11 mouse cellular contexts compared by ENCODE assay signal in the genomic region with DNA sequence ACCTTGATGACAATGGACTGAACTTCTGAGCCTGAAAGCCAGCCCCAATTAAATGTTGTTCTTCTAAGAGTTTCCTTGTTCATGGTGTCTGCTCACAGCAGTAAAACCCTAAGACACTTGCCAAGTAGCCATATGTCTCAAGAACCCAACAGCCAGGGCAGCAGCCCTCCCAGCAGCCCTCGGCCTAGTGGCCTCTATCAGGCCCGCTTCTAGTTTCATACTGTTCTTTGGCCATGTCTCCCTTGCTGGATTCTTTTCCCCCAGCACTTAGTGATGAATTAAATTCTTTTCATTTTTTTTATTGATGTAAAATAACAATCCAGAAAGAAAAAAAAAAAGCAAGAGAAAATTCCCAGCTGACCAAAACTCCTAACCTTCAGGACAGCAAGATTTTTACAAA.
"Had no signal": no experiment of that assay in that cellular context is flagged by ENCODE, and none has a peak within 500 bp of the region (broad histone marks: within the 10 kb centered on the region; RNA-seq: fewer than 3 reads in every experiment).

No protein-coding gene starts in this region.

- H3K9me3 ChIP-seq: limb, embryonic 13.5 days; midbrain, embryonic 12.5 days had no signal

- H3K9ac ChIP-seq: limb, embryonic 13.5 days; liver, embryonic 14.5 days; midbrain, embryonic 12.5 days had no signal

- H3K4me1 ChIP-seq: midbrain, embryonic 12.5 days had no signal

- H3K36me3 ChIP-seq: limb, embryonic 13.5 days; midbrain, embryonic 12.5 days had no signal

- DNase-seq: kidney, adult 18-20 months; kidney, postnatal 4 days; left cerebral cortex, postnatal 4 days; lung, adult 18-20 months; right cerebral cortex, postnatal 25 days; thymus, postnatal 36 days had no signal

- H3K4me3 ChIP-seq: layer of hippocampus, adult 2 months; limb, embryonic 13.5 days; midbrain, embryonic 12.5 days had no signal

- H3K4me2 ChIP-seq: limb, embryonic 13.5 days; midbrain, embryonic 12.5 days had no signal

- H3K27me3 ChIP-seq: midbrain, embryonic 12.5 days had no signal

- ATAC-seq: midbrain, embryonic 16.5 days had no signal

- H3K27ac ChIP-seq: layer of hippocampus, adult 2 months; limb, embryonic 13.5 days; liver, embryonic 14.5 days; midbrain, embryonic 12.5 days had no signal
